Mouse (Mus musculus): ENCODE data around the gene Hagh. TPM values are rescaled to one million over a fixed set of nuclear protein-coding genes. Genes with fewer than 3 reads are reported as not detected.
A peak's percentile ranks its signal among the peaks of the same experiment; 100 is the strongest.

Gene Hagh
- polyA plus RNA-seq, 1 experiment from 2014 or later, result 28.8 TPM

DNA sequence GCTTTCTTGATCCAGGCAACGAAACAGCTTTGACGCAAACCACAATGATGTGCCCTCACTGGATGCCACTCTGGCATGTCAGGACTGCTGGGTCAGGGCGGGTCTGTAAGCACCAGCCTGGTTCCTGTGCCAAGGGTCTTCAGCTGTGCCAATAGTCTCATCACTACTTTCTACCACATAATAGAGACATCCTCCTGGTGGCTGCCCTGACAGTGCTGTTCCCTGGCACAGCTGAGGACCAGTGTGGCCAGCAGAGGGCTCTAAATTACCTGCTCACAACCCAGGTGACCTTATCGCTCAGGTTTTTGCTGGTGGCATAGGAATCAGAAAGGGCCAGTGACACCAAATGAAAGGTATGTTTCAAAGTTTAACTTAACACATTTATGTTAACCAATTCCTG is 1.2 kb downstream of the Hagh start:
- no peak overlapping the region for H3K27ac ChIP-seq (replicated peaks; ENCODE audit: low read depth, low read length)
- 50% methylated on average over 4 of the region's 4 CpGs for WGBS

DNA sequence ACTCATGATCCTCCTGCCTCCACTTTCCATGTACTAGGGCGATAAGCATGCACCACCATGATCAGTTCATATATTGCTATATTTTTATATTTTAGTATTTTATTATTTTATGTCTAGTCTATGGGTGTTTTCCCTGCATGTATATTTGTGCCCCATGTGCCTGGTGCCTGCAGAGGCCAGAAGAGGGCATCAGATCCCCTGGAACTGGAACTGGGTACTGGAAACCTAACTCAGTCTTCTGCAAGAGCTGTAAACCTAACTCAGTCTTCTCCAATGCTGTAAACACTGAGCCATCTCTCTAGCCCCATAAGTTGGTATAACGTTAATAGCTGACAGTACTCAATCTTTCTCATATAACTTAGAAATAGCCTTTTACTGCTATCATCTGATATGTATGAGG is 2.7 kb downstream of the Hagh start:
- H3K9me3 ChIP-seq (ENCODE audit: control insufficient read depth, low read length), result no peaks in the 10 kb centered on the region
- no peak overlapping the region for H3K4me2 ChIP-seq (ENCODE audit: low read depth, severe bottlenecking)
- 61% methylated on average over 2 of the region's 2 CpGs for WGBS
- H3K9ac ChIP-seq (ENCODE audit: low read length), result no peak overlapping the region
- H3K27ac ChIP-seq (replicated peaks; ENCODE audit: low read depth, low read length), result no peak overlapping the region
- DNase-seq (ENCODE audit: low spot score) (no peak), ATAC-seq (ENCODE audit: insufficient number of reproducible peaks, low FRiP score, low TSS enrichment, low read depth) (no peak)
- no peak overlapping the region for H3K4me3 ChIP-seq (ENCODE audit: low read depth, low read length)
- H3K27me3 ChIP-seq (ENCODE audit: control insufficient read depth, insufficient read depth, low read length), result no peaks in the 10 kb centered on the region
- no peaks in the 10 kb centered on the region for H3K4me1 ChIP-seq (ENCODE audit: control insufficient read depth, insufficient read depth, low read length)
- no peaks in the 10 kb centered on the region for H3K36me3 ChIP-seq (ENCODE audit: control insufficient read depth, insufficient read depth, low read length)

More for the DNA sequence above, 1.2 kb downstream of the Hagh start:
- Histone ChIP-seq H3K4me2 (ENCODE audit: low read depth, severe bottlenecking) (no peak overlapping the region), H3K36me3 (ENCODE audit: control insufficient read depth, insufficient read depth, low read length) (no peaks in the 10 kb centered on the region), H3K9me3 (ENCODE audit: control insufficient read depth, low read length) (no peaks in the 10 kb centered on the region), H3K9ac (ENCODE audit: low read length) (no peak overlapping the region), H3K4me1 (ENCODE audit: control insufficient read depth, insufficient read depth, low read length) (no peaks in the 10 kb centered on the region), H3K27me3 (ENCODE audit: control insufficient read depth, insufficient read depth, low read length) (no peaks in the 10 kb centered on the region), H3K4me3 (ENCODE audit: low read depth, low read length) (no peak overlapping the region)
- DNase-seq (ENCODE audit: low spot score) (no peak), ATAC-seq (ENCODE audit: insufficient number of reproducible peaks, low FRiP score, low TSS enrichment, low read depth) (no peak)

DNA sequence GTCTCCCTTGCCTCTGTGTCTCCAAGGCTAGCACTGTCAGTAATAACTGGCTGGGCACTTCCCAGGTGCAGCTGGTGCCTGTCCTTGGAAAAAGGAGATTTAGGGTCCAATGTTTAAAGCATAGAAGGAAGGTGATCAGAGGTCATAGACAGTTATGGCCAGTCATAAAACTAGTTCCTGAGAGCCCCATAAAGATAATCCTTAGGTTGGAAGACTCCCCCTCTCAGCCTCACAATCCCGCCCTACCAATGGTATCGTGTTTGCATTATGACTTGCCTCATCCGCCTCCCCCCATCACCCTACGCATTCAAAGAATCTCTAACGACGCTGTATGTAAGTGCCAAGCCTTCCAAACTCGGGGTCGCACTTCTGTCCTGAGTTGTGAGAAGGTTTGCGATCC is 4.6 kb downstream of the Hagh start:
- Histone ChIP-seq H3K27ac (replicated peaks; ENCODE audit: low read depth, low read length) (no peak overlapping the region), H3K27me3 (ENCODE audit: control insufficient read depth, insufficient read depth, low read length) (no peaks in the 10 kb centered on the region), H3K4me1 (ENCODE audit: control insufficient read depth, insufficient read depth, low read length) (peaks cover 3% of the 10 kb centered on the region; the same call in 1 of the 2 replicates), H3K4me2 (ENCODE audit: low read depth, severe bottlenecking) (no peak overlapping the region), H3K9me3 (ENCODE audit: control insufficient read depth, low read length) (no peaks in the 10 kb centered on the region), H3K4me3 (ENCODE audit: low read depth, low read length) (no peak overlapping the region), H3K36me3 (ENCODE audit: control insufficient read depth, insufficient read depth, low read length) (no peaks in the 10 kb centered on the region), H3K9ac (ENCODE audit: low read length) (no peak overlapping the region)
- no peak for DNase-seq (ENCODE audit: low spot score)
- 32% methylated on average over 9 of the region's 9 CpGs for WGBS
- ATAC-seq (ENCODE audit: insufficient number of reproducible peaks, low FRiP score, low TSS enrichment, low read depth), result no peak

GRCm38 (mm10) chr17:24847386-24847785 is 7.4 kb downstream of the Hagh start:
- Histone ChIP-seq H3K36me3 (ENCODE audit: control insufficient read depth, insufficient read depth, low read length) (no peaks in the 10 kb centered on the region), H3K4me1 (ENCODE audit: control insufficient read depth, insufficient read depth, low read length) (peaks cover 3% of the 10 kb centered on the region; the same call in 1 of the 2 replicates), H3K9ac (ENCODE audit: low read length) (no peak overlapping the region), H3K9me3 (ENCODE audit: control insufficient read depth, low read length) (no peaks in the 10 kb centered on the region), H3K4me2 (ENCODE audit: low read depth, severe bottlenecking) (no peak overlapping the region), H3K27me3 (ENCODE audit: control insufficient read depth, insufficient read depth, low read length) (0 out of 2 replicates have a peak, but pooled peaks cover 6% of the 10 kb centered on the region), H3K4me3 (ENCODE audit: low read depth, low read length) (no peak overlapping the region), H3K27ac (replicated peaks; ENCODE audit: low read depth, low read length) (no peak overlapping the region)
- ATAC-seq (ENCODE audit: insufficient number of reproducible peaks, low FRiP score, low TSS enrichment, low read depth) (no peak), DNase-seq (ENCODE audit: low spot score) (no peak)
- WGBS, result 98% methylated on average over 1 of the region's 1 CpGs

- ATAC-seq (ENCODE audit: insufficient number of reproducible peaks, low FRiP score, low TSS enrichment, low read depth), result no peak
- H3K4me3 ChIP-seq (ENCODE audit: low read depth, low read length), result no peak overlapping the region
- no peaks in the 10 kb centered on the region for H3K36me3 ChIP-seq (ENCODE audit: control insufficient read depth, insufficient read depth, low read length)
- no peak overlapping the region for H3K9ac ChIP-seq (ENCODE audit: low read length)
- no peaks in the 10 kb centered on the region for H3K9me3 ChIP-seq (ENCODE audit: control insufficient read depth, low read length)
- H3K4me1 ChIP-seq (ENCODE audit: control insufficient read depth, insufficient read depth, low read length), result peaks cover 3% of the 10 kb centered on the region; the same call in 1 of the 2 replicates
- peak overlapping the region; percentile 87; the same call in 1 of the 2 replicates for H3K4me2 ChIP-seq (ENCODE audit: low read depth, severe bottlenecking)
- H3K27ac ChIP-seq (replicated peaks; ENCODE audit: low read depth, low read length), result no peak overlapping the region
- DNase-seq (ENCODE audit: low spot score), result no peak
- H3K27me3 ChIP-seq (ENCODE audit: control insufficient read depth, insufficient read depth, low read length), result 0 out of 2 replicates have a peak, but pooled peaks cover 6% of the 10 kb centered on the region
Observed at GRCm38 (mm10) chr17:24848600-24849031, 8.7 kb downstream of the Hagh start.

GRCm38 (mm10) chr17:24849733-24850064 is 9.8 kb downstream of the Hagh start:
- Histone ChIP-seq H3K27me3 (ENCODE audit: control insufficient read depth, insufficient read depth, low read length) (0 out of 2 replicates have a peak, but pooled peaks cover 6% of the 10 kb centered on the region), H3K4me3 (ENCODE audit: low read depth, low read length) (peak overlapping the region; percentile 67), H3K36me3 (ENCODE audit: control insufficient read depth, insufficient read depth, low read length) (no peaks in the 10 kb centered on the region), H3K4me1 (ENCODE audit: control insufficient read depth, insufficient read depth, low read length) (peaks cover 3% of the 10 kb centered on the region; the same call in 1 of the 2 replicates), H3K9me3 (ENCODE audit: control insufficient read depth, low read length) (no peaks in the 10 kb centered on the region), H3K4me2 (ENCODE audit: low read depth, severe bottlenecking) (peak overlapping the region; percentile 87), H3K9ac (ENCODE audit: low read length) (peak overlapping the region; percentile 72), H3K27ac (replicated peaks; ENCODE audit: low read depth, low read length) (peak overlapping the region; percentile 81)
- DNase-seq (ENCODE audit: low spot score) (no peak), ATAC-seq (ENCODE audit: insufficient number of reproducible peaks, low FRiP score, low TSS enrichment, low read depth) (peak; percentile 62)
- WGBS, result 1% methylated on average over 21 of the region's 21 CpGs

DNA sequence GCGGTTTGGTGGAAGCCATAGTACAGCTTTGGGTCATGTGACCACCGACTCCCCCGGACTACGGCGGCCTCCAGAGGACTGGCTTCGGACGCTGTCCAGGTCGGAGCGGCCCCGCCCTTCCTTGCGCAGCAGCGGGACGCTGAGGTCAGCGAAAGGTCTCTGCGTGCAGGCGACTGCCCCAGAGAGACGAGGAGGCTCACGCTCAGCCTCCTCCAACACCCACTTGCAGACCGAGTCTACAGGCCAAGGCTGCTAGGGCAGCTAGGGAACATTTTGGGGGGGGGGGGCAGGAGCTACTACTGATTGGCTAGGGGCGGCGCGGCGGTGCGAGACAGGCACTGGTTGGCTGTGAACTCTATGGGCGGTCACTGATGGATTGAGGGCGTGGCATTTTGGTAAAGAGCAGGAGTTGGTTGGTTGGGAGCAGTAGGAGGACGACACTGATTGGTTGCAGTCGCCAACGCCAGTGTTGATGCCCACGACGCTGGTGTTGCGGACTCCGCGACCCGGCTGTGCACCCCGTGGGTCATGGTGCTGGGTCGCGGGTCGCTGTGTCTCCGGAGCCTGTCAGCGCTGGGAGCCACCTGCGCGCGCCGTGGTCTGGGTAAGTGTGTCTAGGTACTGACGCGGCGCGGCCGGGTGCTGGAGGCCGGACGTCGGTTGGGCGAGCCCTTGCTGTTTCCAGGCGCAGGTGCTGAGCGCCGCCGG is 10.3 kb downstream of the Hagh start, which contains the start of gene Fahd1:
Gene Fahd1 (minus strand): TSS at position 300 of the 708 bp plus-strand sequence.
- peak within 1 kb of the TSS; percentile 81 for H3K27ac ChIP-seq (replicated peaks; ENCODE audit: low read depth, low read length)
- no peaks in the 10 kb centered on the region for H3K36me3 ChIP-seq (ENCODE audit: control insufficient read depth, insufficient read depth, low read length)
- ATAC-seq (ENCODE audit: insufficient number of reproducible peaks, low FRiP score, low TSS enrichment, low read depth), result peak; percentile 99
- H3K9ac ChIP-seq (ENCODE audit: low read length), result peak within 1 kb of the TSS; percentile 72
- H3K4me2 ChIP-seq (ENCODE audit: low read depth, severe bottlenecking), result peak within 1 kb of the TSS; percentile 87
- H3K4me1 ChIP-seq (ENCODE audit: control insufficient read depth, insufficient read depth, low read length), result peaks cover 3% of the 10 kb centered on the region; the same call in 1 of the 2 replicates
- H3K4me3 ChIP-seq (ENCODE audit: low read depth, low read length), result peak within 1 kb of the TSS; percentile 67
- peak; percentile 95 for DNase-seq (ENCODE audit: low spot score)
- H3K9me3 ChIP-seq (ENCODE audit: control insufficient read depth, low read length), result no peaks in the 10 kb centered on the region
- under 1% methylated on average over 58 of the region's 58 CpGs for WGBS
- 0 out of 2 replicates have a peak, but pooled peaks cover 6% of the 10 kb centered on the region for H3K27me3 ChIP-seq (ENCODE audit: control insufficient read depth, insufficient read depth, low read length)

GRCm38 (mm10) chr17:24850773-24851127 is 10.8 kb downstream of the Hagh start:
- no peak overlapping the region for H3K27ac ChIP-seq (replicated peaks; ENCODE audit: low read depth, low read length)
- H3K9ac ChIP-seq (ENCODE audit: low read length), result peak overlapping the region; percentile 55
- peak overlapping the region; percentile 87 for H3K4me2 ChIP-seq (ENCODE audit: low read depth, severe bottlenecking)
- ATAC-seq (ENCODE audit: insufficient number of reproducible peaks, low FRiP score, low TSS enrichment, low read depth) (no peak), DNase-seq (ENCODE audit: low spot score) (no peak)
- H3K9me3 ChIP-seq (ENCODE audit: control insufficient read depth, low read length), result no peaks in the 10 kb centered on the region
- peaks cover 3% of the 10 kb centered on the region; the same call in 1 of the 2 replicates for H3K4me1 ChIP-seq (ENCODE audit: control insufficient read depth, insufficient read depth, low read length)
- WGBS, result 3% methylated on average over 20 of the region's 20 CpGs
- peak overlapping the region; percentile 67 for H3K4me3 ChIP-seq (ENCODE audit: low read depth, low read length)
- no peaks in the 10 kb centered on the region for H3K36me3 ChIP-seq (ENCODE audit: control insufficient read depth, insufficient read depth, low read length)
- 0 out of 2 replicates have a peak, but pooled peaks cover 6% of the 10 kb centered on the region for H3K27me3 ChIP-seq (ENCODE audit: control insufficient read depth, insufficient read depth, low read length)
